Mouse (Mus musculus) embryonic facial prominence, embryonic 10.5 days (tissue): ENCODE measurements at regions not wholly inside any gene's neighbourhood (a gene's known extent, or its start where the extent isn't known, plus 50 kb on each side); places are given as distances from the start of the nearest gene placed in this dataset.

Source experiments
- DNase-seq: peaks from one replicate; pipeline ENCODE4 v3.0.0-alpha.2; 2017; ENCODE audit warnings: low spot score
- H3K27ac ChIP-seq: fragments of 300-500 bp; sonication (generic); replicated peaks from 2 replicates; pipeline ENCODE4 v1.5.1; 2016; ENCODE audit warnings: mild to moderate bottlenecking
- H3K27me3 ChIP-seq: fragments of 300-500 bp; sonication (generic); replicated peaks from 2 replicates; pipeline ENCODE4 v1.6.1; 2016; ENCODE audit warnings: low read depth, mild to moderate bottlenecking; ENCODE audit not compliant: poor library complexity, severe bottlenecking
- H3K36me3 ChIP-seq: fragments of 300-500 bp; sonication (generic); replicated peaks from 2 replicates; pipeline ENCODE4 v1.6.1; 2016; ENCODE audit warnings: mild to moderate bottlenecking, moderate library complexity
- H3K4me1 ChIP-seq: fragments of 300-500 bp; sonication (generic); 2 replicates; pipeline ENCODE4 v1.6.1; 2016
- H3K4me3 ChIP-seq: fragments of 300-500 bp; sonication (generic); 2 replicates; pipeline ENCODE4 v1.5.1; 2016; ENCODE audit warnings: mild to moderate bottlenecking, moderate library complexity
- H3K9me3 ChIP-seq: fragments of 300-500 bp; sonication (generic); 2 replicates; pipeline ENCODE4 v1.6.1; 2016; ENCODE audit warnings: mild to moderate bottlenecking
- WGBS: fragments of 180-500 bp; shearing (Covaris S2); methylation state at CpG from one replicate; pipeline ENCODE4 v1.1.7; 2016; 5-methylcytosine and 5-hydroxymethylcytosine counted together

GRCm38 (mm10) chr5:129397311-129397710, 103.7 kb upstream of the Sfswap start:
- Histone ChIP-seq H3K4me3 (no peak overlapping the region), H3K27me3 (no peaks in the 10 kb centered on the region; the same call in 1 of the 2 replicates), H3K36me3 (no peaks in the 10 kb centered on the region), H3K9me3 (no peaks in the 10 kb centered on the region), H3K4me1 (no peaks in the 10 kb centered on the region), H3K27ac (no peak overlapping the region)
- DNase-seq: no peak
- WGBS: 90% methylated on average over 1 of the region's 1 CpGs

DNA sequence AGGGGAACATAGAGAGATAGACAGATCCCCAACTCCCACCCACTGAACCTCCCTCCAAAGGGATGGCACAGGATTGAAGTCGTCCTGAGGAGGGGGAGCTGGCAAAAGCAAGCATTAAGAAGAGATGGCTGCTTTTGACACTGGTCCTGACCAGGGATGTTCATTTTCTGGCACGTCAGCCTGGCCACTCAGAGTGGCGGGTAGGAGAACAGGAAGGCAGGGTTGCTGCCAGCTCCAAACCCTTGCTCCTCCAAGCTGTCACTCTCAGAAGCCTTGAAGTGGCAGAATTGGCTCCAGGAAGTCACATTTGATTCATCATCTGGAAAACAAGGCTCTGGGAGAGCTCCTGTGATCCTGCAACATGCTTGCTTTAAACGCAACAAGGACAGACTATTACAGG, 94.8 kb upstream of the Sfswap start:
- Histone ChIP-seq H3K36me3 (no peaks in the 10 kb centered on the region), H3K4me1 (no peaks in the 10 kb centered on the region), H3K4me3 (no peak overlapping the region), H3K27ac (no peak overlapping the region), H3K9me3 (no peaks in the 10 kb centered on the region), H3K27me3 (no peaks in the 10 kb centered on the region)
- 55% methylated on average over 4 of the region's 4 CpGs for WGBS
- no peak for DNase-seq

GRCm38 (mm10) chr5:129409440-129410004, 91.5 kb upstream of the Sfswap start:
- Histone ChIP-seq H3K27ac (no peak overlapping the region), H3K36me3 (no peaks in the 10 kb centered on the region), H3K4me1 (no peaks in the 10 kb centered on the region), H3K4me3 (no peak overlapping the region), H3K27me3 (no peaks in the 10 kb centered on the region), H3K9me3 (no peaks in the 10 kb centered on the region)
- 78% methylated on average over 14 of the region's 14 CpGs for WGBS
- no peak for DNase-seq

DNA sequence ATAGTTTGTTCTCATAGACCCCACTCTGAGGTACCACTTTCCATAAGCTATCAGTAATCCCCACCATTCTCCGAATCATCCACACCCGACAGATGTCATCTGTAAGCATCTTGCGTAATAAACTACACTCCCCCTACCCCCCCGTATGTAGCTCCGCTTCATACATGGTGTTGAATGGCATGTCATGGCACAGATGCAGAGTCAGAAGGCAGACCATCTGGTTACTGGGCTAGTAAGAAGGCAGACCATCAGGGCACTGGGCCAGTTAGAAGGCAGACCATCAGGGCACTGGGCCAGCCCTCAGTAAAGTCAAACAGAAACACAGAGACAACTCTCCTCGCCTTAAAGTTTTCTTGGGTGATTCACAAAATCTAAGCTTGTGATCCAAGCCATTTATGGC, 88.9 kb upstream of the Sfswap start:
- no peaks in the 10 kb centered on the region for H3K9me3 ChIP-seq
- H3K27ac ChIP-seq: no peak overlapping the region
- peaks cover 20% of the 10 kb centered on the region for H3K4me1 ChIP-seq
- H3K27me3 ChIP-seq: no peaks in the 10 kb centered on the region
- WGBS: 91% methylated on average over 6 of the region's 6 CpGs
- H3K4me3 ChIP-seq: no peak overlapping the region
- no peaks in the 10 kb centered on the region for H3K36me3 ChIP-seq
- no peak for DNase-seq

DNA sequence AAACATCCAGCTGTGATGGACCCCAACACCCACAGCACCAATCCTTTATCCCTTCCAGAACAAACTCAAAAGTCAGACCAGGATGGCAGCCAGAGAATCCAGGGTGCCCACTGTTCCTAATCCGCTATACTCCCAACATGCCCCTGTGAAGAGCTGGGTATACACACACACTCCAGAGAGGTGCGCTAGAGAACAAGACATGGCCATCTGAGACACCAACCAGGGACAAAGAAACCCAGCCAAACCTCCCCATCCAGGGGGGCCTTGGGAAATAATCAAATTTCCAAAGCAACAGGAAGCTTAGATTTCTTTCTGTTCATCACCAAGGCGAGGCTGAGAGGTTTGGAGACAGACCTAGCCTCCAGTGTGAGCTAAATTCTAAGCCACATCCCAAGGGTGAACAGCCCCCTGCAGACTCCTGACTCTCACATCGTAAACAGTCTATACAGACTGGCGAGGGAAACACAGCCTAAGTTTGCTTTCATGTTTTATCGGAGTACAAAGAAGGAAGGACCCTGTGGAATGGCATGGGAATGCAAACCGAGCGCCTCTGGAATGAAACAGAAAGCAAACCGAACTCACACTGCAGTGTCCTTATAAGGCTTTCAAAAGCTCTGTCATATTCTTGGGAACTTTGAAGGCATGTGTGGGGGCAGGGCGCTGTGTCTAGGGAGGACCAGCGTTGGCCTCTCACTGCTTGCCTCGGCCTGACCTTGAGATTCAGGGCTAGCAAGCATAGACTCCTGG, 85.9 kb upstream of the Sfswap start:
- DNase-seq: peak; percentile 48

DNA sequence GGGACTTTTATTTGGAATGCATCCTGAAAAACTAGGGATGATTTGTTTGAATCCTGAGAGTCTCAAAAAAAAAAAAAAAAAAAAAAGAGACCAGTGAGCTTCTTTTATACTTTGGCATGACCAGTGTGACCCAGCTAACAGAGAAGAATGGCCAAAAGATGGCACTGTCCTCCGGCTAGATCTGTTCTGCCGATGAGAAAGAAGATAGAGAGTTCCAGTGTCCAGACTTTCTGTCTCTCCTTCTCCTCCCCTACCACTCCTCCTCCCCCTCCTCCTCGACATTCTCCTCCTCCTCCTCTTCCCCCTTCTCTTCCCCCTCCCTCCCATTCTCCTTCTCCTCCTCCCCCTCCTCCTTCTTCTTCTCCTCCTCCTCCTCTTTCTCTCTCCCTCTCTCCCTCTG, 84.6 kb upstream of the Sfswap start:
- Histone ChIP-seq H3K36me3 (no peaks in the 10 kb centered on the region), H3K4me3 (no peak overlapping the region), H3K9me3 (no peaks in the 10 kb centered on the region), H3K27me3 (no peaks in the 10 kb centered on the region), H3K4me1 (peaks cover 20% of the 10 kb centered on the region), H3K27ac (no peak overlapping the region)
- DNase-seq: peak; percentile 28
- WGBS: 22% methylated on average over 3 of the region's 3 CpGs

More for the DNA sequence above, 85.9 kb upstream of the Sfswap start:
- Histone ChIP-seq H3K27me3 (no peaks in the 10 kb centered on the region), H3K27ac (peak overlapping the region; percentile 71), H3K4me3 (no peak overlapping the region), H3K9me3 (no peaks in the 10 kb centered on the region), H3K4me1 (peaks cover 20% of the 10 kb centered on the region), H3K36me3 (no peaks in the 10 kb centered on the region)
- 51% methylated on average over 12 of the region's 12 CpGs for WGBS

- H3K27ac ChIP-seq: no peak overlapping the region
- H3K27me3 ChIP-seq: no peaks in the 10 kb centered on the region
- H3K36me3 ChIP-seq: no peaks in the 10 kb centered on the region
- no peaks in the 10 kb centered on the region for H3K9me3 ChIP-seq
- no peak for DNase-seq
- peaks cover 20% of the 10 kb centered on the region for H3K4me1 ChIP-seq
- WGBS: 91% methylated on average over 3 of the region's 3 CpGs
- H3K4me3 ChIP-seq: no peak overlapping the region
Measured at GRCm38 (mm10) chr5:129417516-129417915, 83.5 kb upstream of the Sfswap start.

GRCm38 (mm10) chr5:129420981-129421380, 80.0 kb upstream of the Sfswap start:
- Histone ChIP-seq H3K9me3 (no peaks in the 10 kb centered on the region), H3K36me3 (no peaks in the 10 kb centered on the region), H3K27me3 (no peaks in the 10 kb centered on the region), H3K27ac (no peak overlapping the region), H3K4me3 (no peak overlapping the region), H3K4me1 (peaks cover 7% of the 10 kb centered on the region)
- 85% methylated on average over 2 of the region's 2 CpGs for WGBS
- DNase-seq: no peak

GRCm38 (mm10) chr5:129429897-129430296, 71.1 kb upstream of the Sfswap start:
- Histone ChIP-seq H3K27me3 (no peaks in the 10 kb centered on the region), H3K4me3 (no peak overlapping the region), H3K9me3 (no peaks in the 10 kb centered on the region), H3K27ac (peak overlapping the region; percentile 78), H3K4me1 (peaks cover 36% of the 10 kb centered on the region), H3K36me3 (no peaks in the 10 kb centered on the region)
- DNase-seq: peak; percentile 68

GRCm38 (mm10) chr5:129430330-129430729, 70.7 kb upstream of the Sfswap start:
- Histone ChIP-seq H3K36me3 (no peaks in the 10 kb centered on the region), H3K27me3 (no peaks in the 10 kb centered on the region), H3K4me1 (peaks cover 36% of the 10 kb centered on the region), H3K27ac (peak overlapping the region; percentile 78), H3K9me3 (no peaks in the 10 kb centered on the region), H3K4me3 (no peak overlapping the region)
- 52% methylated on average over 3 of the region's 3 CpGs for WGBS
- DNase-seq: peak; percentile 43

DNA sequence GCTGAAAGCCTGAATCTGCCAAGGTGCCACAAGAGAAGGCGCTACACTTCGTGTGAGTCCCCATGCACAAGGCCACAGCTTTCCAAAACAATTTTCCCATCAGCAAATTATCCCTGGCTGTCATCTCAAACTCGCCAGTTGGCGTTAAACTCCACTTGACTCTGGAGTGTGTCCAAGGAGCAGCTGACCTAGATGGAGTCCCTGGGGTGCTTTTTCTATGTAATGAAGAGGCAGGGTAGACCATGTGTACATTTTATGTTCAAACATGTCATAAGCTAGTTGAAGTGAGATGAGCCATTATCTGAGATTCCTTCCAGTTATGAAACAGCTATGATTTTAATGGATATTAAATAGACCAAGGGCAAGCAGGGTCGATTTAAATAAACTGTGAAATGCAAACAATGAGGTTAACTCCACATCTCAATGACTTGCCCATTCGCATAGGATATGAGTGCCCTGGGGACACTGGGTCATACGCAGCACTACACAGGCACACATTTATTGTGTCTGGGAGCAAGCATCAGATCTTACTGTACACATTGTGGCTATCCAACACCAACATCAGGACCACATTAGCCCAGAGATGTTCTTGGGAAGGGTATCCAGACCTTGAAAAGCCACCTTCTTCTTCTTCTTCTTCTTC, 51.0 kb upstream of the Sfswap start:
- H3K27ac ChIP-seq: no peak overlapping the region
- H3K36me3 ChIP-seq: no peaks in the 10 kb centered on the region
- no peaks in the 10 kb centered on the region for H3K27me3 ChIP-seq
- H3K4me3 ChIP-seq: no peak overlapping the region
- H3K9me3 ChIP-seq: no peaks in the 10 kb centered on the region
- 69% methylated on average over 7 of the region's 7 CpGs for WGBS
- DNase-seq: no peak
- H3K4me1 ChIP-seq: peaks cover 17% of the 10 kb centered on the region
